Mouse (Mus musculus) liver, embryonic 11.5 days (tissue): ENCODE results near the gene Cstf3. TPM values are rescaled to one million over a fixed set of nuclear protein-coding genes. Genes with fewer than 3 reads are reported as not detected.
A peak's percentile ranks its signal among the peaks of the same experiment; 100 is the strongest.
"Not testable (repeated sequence)": the region's sequence is repeated elsewhere in the genome, so short reads cannot be mapped to it uniquely, and the experiment has no call there.

ENCODE experiments used
- ATAC-seq: fragments of 200-750 bp; cut with Nextera tagmentation; replicated peaks from 2 replicates; pipeline ENCODE4 v1.8.0; 2017; ENCODE audit warnings: moderate number of reproducible peaks, mild to moderate bottlenecking, moderate TSS enrichment, moderate library complexity; ENCODE audit not compliant: low FRiP score
- DNase-seq: peaks from one replicate; pipeline ENCODE4 v3.0.0-alpha.2; 2017; ENCODE audit warnings: low spot score
- H3K27ac ChIP-seq: fragments of 300-500 bp; sonication (generic); 2 replicates; pipeline ENCODE4 v1.5.1; 2014; ENCODE audit warnings: mild to moderate bottlenecking, low read depth, low read length, control low read depth
- H3K27me3 ChIP-seq: fragments of 300-500 bp; sonication (generic); replicated peaks from 2 replicates; pipeline ENCODE4 v1.6.1; 2014; ENCODE audit warnings: low read length, mixed read lengths; ENCODE audit not compliant: control insufficient read depth, insufficient read depth
- H3K36me3 ChIP-seq: fragments of 300-500 bp; sonication (generic); 2 replicates; pipeline ENCODE4 v1.6.1; 2014; ENCODE audit warnings: mild to moderate bottlenecking, low read length, moderate library complexity, mixed read lengths; ENCODE audit not compliant: control insufficient read depth, insufficient read depth
- H3K4me1 ChIP-seq: fragments of 300-500 bp; sonication (generic); replicated peaks from 2 replicates; pipeline ENCODE4 v1.6.1; 2014; ENCODE audit warnings: low read length, mixed read lengths; ENCODE audit not compliant: control insufficient read depth, insufficient read depth
- H3K4me2 ChIP-seq: fragments of 300-500 bp; sonication (generic); 2 replicates; pipeline ENCODE4 v1.6.1; 2014; ENCODE audit warnings: mild to moderate bottlenecking, control low read depth, moderate library complexity
- H3K4me3 ChIP-seq: fragments of 300-500 bp; sonication (generic); 2 replicates; pipeline ENCODE4 v1.5.1; 2014; ENCODE audit warnings: low read depth, low read length, control low read depth
- H3K9ac ChIP-seq: fragments of 300-500 bp; sonication (generic); 2 replicates; pipeline ENCODE4 v1.6.1; 2014; ENCODE audit warnings: low read depth, low read length, control low read depth
- H3K9me3 ChIP-seq: fragments of 300-500 bp; sonication (generic); 2 replicates; pipeline ENCODE4 v1.6.1; 2016; ENCODE audit warnings: low read length, inconsistent platforms, mixed read lengths; ENCODE audit not compliant: control insufficient read depth
- WGBS: fragments of 180-500 bp; shearing (Covaris S2); extraction: QIAGEN DNeasy Blood & Tissue Kit; methylation state at CpG from one replicate; pipeline ENCODE4 v1.1.7; 2014; 5-methylcytosine and 5-hydroxymethylcytosine counted together
- polyA plus RNA-seq: library from polyadenylated mRNA; unstranded; fragments of >200 nt; fragmentation: Nextera tagmentation; extraction: Ambion mirVana; gene quantifications from 2 replicates; pipeline ENCODE4 v1.2.1, GENCODE M21; 2014

Cstf3 gene
- 57.7 and 65.1 TPM in 2 replicates for polyA plus RNA-seq

GRCm38 (mm10) chr2:104590068-104590828 is at the start of gene Cstf3:
Gene Cstf3, plus strand, starts transcription at chr2:104590523.
- no peaks in the 10 kb centered on the region for H3K27me3 ChIP-seq
- H3K4me2 ChIP-seq = peak within 1 kb of the TSS; percentile 82
- H3K36me3 ChIP-seq = no peaks in the 10 kb centered on the region
- peak; percentile 99 for ATAC-seq
- under 1% methylated on average over 59 of the region's 59 CpGs for WGBS
- H3K4me3 ChIP-seq = peak within 1 kb of the TSS; percentile 85
- DNase-seq = peak; percentile 95
- H3K27ac ChIP-seq = peak within 1 kb of the TSS; percentile 72
- no peaks in the 10 kb centered on the region for H3K9me3 ChIP-seq
- peak within 1 kb of the TSS; percentile 89 for H3K9ac ChIP-seq
- H3K4me1 ChIP-seq = peaks cover 5% of the 10 kb centered on the region; the same call in 1 of the 2 replicates

- H3K4me1 ChIP-seq, DNase-seq, ATAC-seq, H3K4me3 ChIP-seq, H3K9ac ChIP-seq, H3K9me3 ChIP-seq, H3K27ac ChIP-seq, H3K36me3 ChIP-seq, H3K4me2 ChIP-seq, H3K27me3 ChIP-seq: not testable (repeated sequence)
- WGBS = 83% methylated on average over 21 of the region's 22 CpGs
Observed at GRCm38 (mm10) chr2:104556711-104557110, 33.6 kb upstream of the Cstf3 start.

GRCm38 (mm10) chr2:104557722-104558121 is 32.6 kb upstream of the Cstf3 start:
- H3K4me3 ChIP-seq = no peak overlapping the region
- H3K4me1 ChIP-seq = no peaks in the 10 kb centered on the region
- no peaks in the 10 kb centered on the region for H3K36me3 ChIP-seq
- H3K4me2 ChIP-seq = no peak overlapping the region
- no peaks in the 10 kb centered on the region for H3K9me3 ChIP-seq
- no peaks in the 10 kb centered on the region for H3K27me3 ChIP-seq
- no peak overlapping the region for H3K27ac ChIP-seq
- ATAC-seq = no peak
- H3K9ac ChIP-seq = no peak overlapping the region
- no peak for DNase-seq
- WGBS = 84% methylated on average over 9 of the region's 9 CpGs

- ATAC-seq = no peak
- no peak overlapping the region for H3K9ac ChIP-seq
- WGBS = 84% methylated on average over 4 of the region's 4 CpGs
- no peak for DNase-seq
- H3K27ac ChIP-seq = no peak overlapping the region
- no peak overlapping the region for H3K4me3 ChIP-seq
- no peak overlapping the region for H3K4me2 ChIP-seq
- H3K36me3 ChIP-seq = no peaks in the 10 kb centered on the region
- H3K4me1 ChIP-seq = no peaks in the 10 kb centered on the region
- H3K9me3 ChIP-seq = no peaks in the 10 kb centered on the region
- no peaks in the 10 kb centered on the region for H3K27me3 ChIP-seq
Observed at GRCm38 (mm10) chr2:104558326-104558725, 32.0 kb upstream of the Cstf3 start.

GRCm38 (mm10) chr2:104558938-104559337 is 31.4 kb upstream of the Cstf3 start:
- no peaks in the 10 kb centered on the region for H3K4me1 ChIP-seq
- no peak overlapping the region for H3K4me3 ChIP-seq
- ATAC-seq (no peak), DNase-seq (no peak)
- 74% methylated on average over 6 of the region's 6 CpGs for WGBS
- H3K9ac ChIP-seq = no peak overlapping the region
- H3K27me3 ChIP-seq = no peaks in the 10 kb centered on the region
- H3K36me3 ChIP-seq = no peaks in the 10 kb centered on the region
- H3K4me2 ChIP-seq = no peak overlapping the region
- H3K9me3 ChIP-seq = no peaks in the 10 kb centered on the region
- no peak overlapping the region for H3K27ac ChIP-seq

GRCm38 (mm10) chr2:104559591-104560380 is 30.5 kb upstream of the Cstf3 start:
- no peaks in the 10 kb centered on the region for H3K9me3 ChIP-seq
- no peak for DNase-seq
- no peak overlapping the region for H3K4me2 ChIP-seq
- no peak for ATAC-seq
- no peaks in the 10 kb centered on the region for H3K27me3 ChIP-seq
- H3K4me1 ChIP-seq = no peaks in the 10 kb centered on the region
- no peak overlapping the region for H3K9ac ChIP-seq
- WGBS = 72% methylated on average over 4 of the region's 4 CpGs
- H3K27ac ChIP-seq = no peak overlapping the region
- H3K4me3 ChIP-seq = no peak overlapping the region
- H3K36me3 ChIP-seq = no peaks in the 10 kb centered on the region

GRCm38 (mm10) chr2:104561386-104561785 is 28.9 kb upstream of the Cstf3 start:
- DNase-seq (no peak), ATAC-seq (no peak)
- Histone ChIP-seq H3K27ac (no peak overlapping the region), H3K9me3 (no peaks in the 10 kb centered on the region), H3K9ac (no peak overlapping the region), H3K4me2 (no peak overlapping the region), H3K36me3 (no peaks in the 10 kb centered on the region), H3K4me1 (no peaks in the 10 kb centered on the region), H3K4me3 (no peak overlapping the region), H3K27me3 (no peaks in the 10 kb centered on the region)
- WGBS = 85% methylated on average over 6 of the region's 6 CpGs

- Histone ChIP-seq H3K4me1 (no peaks in the 10 kb centered on the region), H3K9ac (no peak overlapping the region), H3K4me2 (no peak overlapping the region), H3K9me3 (no peaks in the 10 kb centered on the region), H3K36me3 (no peaks in the 10 kb centered on the region), H3K4me3 (no peak overlapping the region), H3K27me3 (no peaks in the 10 kb centered on the region), H3K27ac (no peak overlapping the region)
- 81% methylated on average over 4 of the region's 4 CpGs for WGBS
- DNase-seq = no peak
- ATAC-seq = no peak
Observed at GRCm38 (mm10) chr2:104561986-104562532, 28.3 kb upstream of the Cstf3 start.
